Mouse (Mus musculus) liver, adult 2 months (tissue): Measurements from ENCODE around the gene Slc38a9. TPM values are rescaled to one million over a fixed set of nuclear protein-coding genes. Genes with fewer than 3 reads are reported as not detected.
A peak's percentile ranks its signal among the peaks of the same experiment; 100 is the strongest.

ENCODE experiments used
- DNase-seq: peaks from one replicate; pipeline ENCODE4 v3.0.0-alpha.2; 2011; ENCODE audit warnings: low read depth, low spot score; ENCODE audit errors: extremely low read depth
- H3K27ac ChIP-seq: fragments of 200-500 bp; replicated peaks from 2 replicates; pipeline ENCODE4 v1.5.1; 2012; ENCODE audit warnings: low read depth, mild to moderate bottlenecking, control low read depth, inconsistent platforms, low read length; ENCODE audit not compliant: insufficient read depth
- H3K27me3 ChIP-seq: fragments of 200-500 bp; 2 replicates; pipeline ENCODE4 v1.6.1; 2012; ENCODE audit warnings: mild to moderate bottlenecking, moderate library complexity, low read length, inconsistent platforms; ENCODE audit not compliant: control insufficient read depth, insufficient read depth
- H3K36me3 ChIP-seq: fragments of 200-500 bp; 2 replicates; pipeline ENCODE4 v1.6.1; 2012; ENCODE audit warnings: low read length, inconsistent platforms; ENCODE audit not compliant: control insufficient read depth, insufficient read depth
- H3K4me1 ChIP-seq: fragments of 200-500 bp; 2 replicates; pipeline ENCODE4 v1.6.1; 2011; ENCODE audit warnings: low read length; ENCODE audit not compliant: control insufficient read depth, insufficient read depth
- H3K4me3 ChIP-seq: fragments of 200-500 bp; 2 replicates; pipeline ENCODE4 v1.5.1; 2011; ENCODE audit warnings: low read depth, mild to moderate bottlenecking, control low read depth, low read length, moderate library complexity; ENCODE audit not compliant: insufficient read depth
- H3K79me2 ChIP-seq: fragments of 200-500 bp; 2 replicates; pipeline ENCODE4 v1.6.1; 2012; ENCODE audit warnings: inconsistent platforms, mild to moderate bottlenecking, low read length, moderate library complexity; ENCODE audit not compliant: control insufficient read depth, insufficient read depth
- H3K9ac ChIP-seq: fragments of 200-500 bp; 2 replicates; pipeline ENCODE4 v1.6.1; 2012; ENCODE audit warnings: low read depth, mild to moderate bottlenecking, control low read depth, inconsistent platforms, low read length
- CTCF ChIP-seq: fragments of 200-500 bp; IDR thresholded peaks from 2 replicates; pipeline ENCODE4 v1.5.1; 2011; ENCODE audit warnings: low read depth, low read length, control low read depth
- POLR2A ChIP-seq: fragments of 200-500 bp; IDR thresholded peaks from 2 replicates; pipeline ENCODE4 v1.6.1; 2011; ENCODE audit warnings: low read length, control low read depth; ENCODE audit not compliant: insufficient read depth; ENCODE audit errors: extremely low read depth
- WGBS: fragments of 180-500 bp; shearing (Covaris S2); methylation state at CpG from one replicate; pipeline ENCODE4 v1.1.7; 2018; 5-methylcytosine and 5-hydroxymethylcytosine counted together
- polyA plus RNA-seq: library from polyadenylated mRNA; depleted of rRNA; stranded (reverse); fragments of >200 nt; gene quantifications from 2 replicates; pipeline ENCODE4 v1.2.3, GENCODE M21; 2012
- total RNA-seq: library from RNA; depleted of rRNA; stranded (reverse); fragments of >200 nt; gene quantifications from 2 replicates; pipeline ENCODE4 v1.2.3, GENCODE M21; 2014

Gene Slc38a9
- total and polyA plus RNA-seq, 2 experiments: 4.9 to 8.6 TPM

DNA sequence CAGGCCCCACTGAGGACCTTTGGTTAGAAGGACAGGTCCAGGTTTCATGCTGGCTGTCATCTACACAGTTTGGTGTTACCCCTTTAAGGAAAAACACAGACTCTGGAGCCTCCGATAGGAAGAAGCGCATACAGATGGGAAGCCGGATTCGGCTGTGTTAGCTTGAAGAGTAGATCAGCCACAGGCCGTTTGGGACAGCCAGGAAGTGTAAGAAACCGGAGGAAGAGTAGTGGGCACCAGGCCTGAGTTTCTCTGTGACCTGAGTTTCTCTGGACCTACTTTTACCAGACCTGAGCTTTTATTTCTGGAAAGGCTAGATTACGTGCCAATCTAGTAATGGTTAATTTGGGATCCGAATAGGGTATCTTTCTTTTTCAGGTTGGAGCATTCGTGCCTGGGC is 76.6 kb downstream of the Slc38a9 start:
- Histone ChIP-seq H3K36me3 (peaks cover 2% of the 10 kb centered on the region; the same call in 1 of the 2 replicates), H3K4me3 (no peak overlapping the region), H3K79me2 (no peaks in the 10 kb centered on the region), H3K27ac (no peak overlapping the region), H3K4me1 (0 out of 2 replicates have a peak, but pooled peaks cover 1% of the 10 kb centered on the region), H3K27me3 (no peaks in the 10 kb centered on the region), H3K9ac (no peak overlapping the region)
- TF ChIP-seq POLR2A (no peak), CTCF (no peak)
- 85% methylated on average over 9 of the region's 9 CpGs for WGBS
- DNase-seq: no peak

- no peaks in the 10 kb centered on the region; the same call in 1 of the 2 replicates for H3K36me3 ChIP-seq
- no peak overlapping the region for H3K27ac ChIP-seq
- no peak overlapping the region for H3K4me3 ChIP-seq
- WGBS: 94% methylated on average over 16 of the region's 16 CpGs
- no peak for DNase-seq
- no peaks in the 10 kb centered on the region for H3K27me3 ChIP-seq
- TF ChIP-seq POLR2A: no peak
- TF ChIP-seq CTCF: no peak
- H3K9ac ChIP-seq: no peak overlapping the region
- no peaks in the 10 kb centered on the region for H3K79me2 ChIP-seq
- 0 out of 2 replicates have a peak, but pooled peaks cover 1% of the 10 kb centered on the region for H3K4me1 ChIP-seq
These were observed 77.5 kb downstream of the Slc38a9 start for GRCm38 (mm10) chr13:112738005-112738404.

DNA sequence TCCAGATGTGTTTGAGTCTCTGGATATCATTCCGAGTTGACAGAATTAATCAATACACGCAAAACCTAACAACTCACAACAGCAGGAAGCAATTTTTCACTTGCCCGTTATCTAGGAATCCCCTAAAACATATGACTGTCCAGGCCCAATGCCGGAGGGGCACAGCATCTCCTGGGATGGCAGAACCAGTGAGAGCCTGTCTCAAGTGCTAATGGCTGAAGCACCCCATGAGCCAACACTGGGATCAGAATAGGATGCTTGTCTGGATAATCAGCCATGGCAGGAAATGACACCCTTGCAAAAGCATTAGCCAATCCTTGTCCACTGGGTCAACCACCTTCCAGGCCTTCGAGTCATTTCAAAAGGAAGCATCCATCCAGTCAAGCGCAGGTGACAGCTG is 79.5 kb downstream of the Slc38a9 start:
- no peak for TF ChIP-seq POLR2A
- WGBS: 87% methylated on average over 6 of the region's 6 CpGs
- DNase-seq: no peak
- no peak overlapping the region for H3K27ac ChIP-seq
- H3K36me3 ChIP-seq: no peaks in the 10 kb centered on the region; the same call in 1 of the 2 replicates
- no peak overlapping the region for H3K9ac ChIP-seq
- H3K79me2 ChIP-seq: no peaks in the 10 kb centered on the region
- H3K4me3 ChIP-seq: no peak overlapping the region
- H3K4me1 ChIP-seq: peaks cover 6% of the 10 kb centered on the region
- no peaks in the 10 kb centered on the region for H3K27me3 ChIP-seq

DNA sequence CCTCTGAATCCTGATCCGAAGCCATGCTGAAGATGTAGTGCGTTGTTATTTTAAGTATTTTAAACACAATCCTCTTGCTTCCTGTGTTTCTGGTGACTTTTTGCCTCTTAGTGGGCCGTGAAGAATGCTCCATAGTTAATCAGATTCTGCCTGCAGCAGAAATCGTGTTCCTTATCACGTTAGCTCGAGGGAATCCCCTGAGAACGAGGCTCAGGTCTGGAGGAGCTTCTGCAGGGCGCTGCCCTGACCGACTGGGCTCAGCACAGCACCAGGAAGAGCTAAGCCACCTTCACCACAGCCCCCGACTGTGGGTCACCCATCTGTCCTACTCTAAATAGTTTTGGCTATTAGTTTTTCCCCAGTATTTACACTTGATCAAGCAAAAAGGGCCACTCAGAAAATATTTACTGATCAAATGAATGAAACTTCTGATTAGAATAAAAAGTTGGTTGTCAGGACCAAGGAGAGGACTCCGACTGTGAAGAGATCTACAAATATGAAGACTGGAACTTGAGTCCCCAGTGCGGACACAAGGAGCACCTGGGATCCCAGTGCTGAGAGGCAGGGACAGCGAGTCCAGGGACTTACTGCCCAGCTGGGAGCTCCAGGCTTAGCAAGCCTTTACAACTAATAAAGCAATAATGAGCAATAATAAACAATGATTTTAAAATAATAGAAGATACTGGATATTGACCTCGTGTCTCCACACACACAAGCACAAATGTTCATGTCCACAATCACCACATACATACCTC is 81.7 kb downstream of the Slc38a9 start:
- Histone ChIP-seq H3K9ac (no peak overlapping the region), H3K4me3 (no peak overlapping the region), H3K27ac (peak overlapping the region; percentile 18), H3K36me3 (no peaks in the 10 kb centered on the region; the same call in 1 of the 2 replicates), H3K79me2 (no peaks in the 10 kb centered on the region), H3K4me1 (peaks cover 6% of the 10 kb centered on the region), H3K27me3 (no peaks in the 10 kb centered on the region)
- WGBS: 51% methylated on average over 14 of the region's 14 CpGs
- no peak for TF ChIP-seq CTCF
- no peak for TF ChIP-seq POLR2A
- no peak for DNase-seq

- Histone ChIP-seq H3K9ac (no peak overlapping the region), H3K4me1 (peaks cover 6% of the 10 kb centered on the region), H3K4me3 (no peak overlapping the region), H3K27ac (no peak overlapping the region), H3K79me2 (no peaks in the 10 kb centered on the region), H3K36me3 (no peaks in the 10 kb centered on the region), H3K27me3 (no peaks in the 10 kb centered on the region)
- 42% methylated on average over 4 of the region's 4 CpGs for WGBS
- DNase-seq: peak; percentile 51
- no peak for TF ChIP-seq CTCF
- TF ChIP-seq POLR2A: no peak
These were observed 83.1 kb downstream of the Slc38a9 start for GRCm38 (mm10) chr13:112743647-112744046.

GRCm38 (mm10) chr13:112744061-112744849 is 83.7 kb downstream of the Slc38a9 start:
- no peaks in the 10 kb centered on the region for H3K79me2 ChIP-seq
- no peak overlapping the region for H3K4me3 ChIP-seq
- TF ChIP-seq CTCF: no peak
- TF ChIP-seq POLR2A: no peak
- no peak overlapping the region for H3K9ac ChIP-seq
- H3K27me3 ChIP-seq: no peaks in the 10 kb centered on the region
- H3K27ac ChIP-seq: peak overlapping the region; percentile 22
- no peaks in the 10 kb centered on the region for H3K36me3 ChIP-seq
- peaks cover 6% of the 10 kb centered on the region for H3K4me1 ChIP-seq
- 80% methylated on average over 15 of the region's 15 CpGs for WGBS
- DNase-seq: peak; percentile 30
